Mouse (Mus musculus): ENCODE measurements at regions not wholly inside any gene's neighbourhood (a gene's known extent, or its start where the extent isn't known, plus 50 kb on each side); places are given as distances from the start of the nearest gene placed in this dataset.
A peak's percentile ranks its signal among the peaks of the same experiment; 100 is the strongest.

GRCm38 (mm10) chr19:56039091-56040004 lies 247.6 kb upstream of the Habp2 start:
- DNase-seq (ENCODE audit: extremely low read depth, insufficient read length, low spot score), result no peak

DNA sequence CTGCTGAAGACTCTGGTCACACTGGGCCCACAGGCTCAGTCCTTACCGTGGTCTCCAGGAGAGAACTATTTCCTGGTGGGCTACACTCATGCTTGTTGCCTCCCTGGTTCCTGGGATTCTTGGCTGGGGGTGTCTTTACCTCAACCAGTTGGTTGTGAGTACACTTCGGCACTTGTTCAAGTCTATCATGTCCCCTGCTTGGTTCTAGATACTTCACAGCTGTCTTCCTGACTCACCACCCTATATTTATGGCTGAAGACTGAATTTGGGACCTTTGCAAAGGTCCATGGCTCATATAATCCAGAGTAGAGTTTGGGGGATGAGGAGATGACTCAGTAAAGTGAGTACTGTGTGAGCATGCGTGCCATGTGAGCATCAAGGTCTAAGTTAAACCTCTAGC lies 245.0 kb upstream of the Habp2 start:
- no peak for DNase-seq (ENCODE audit: extremely low read depth, insufficient read length, low spot score)

- DNase-seq (ENCODE audit: extremely low read depth, insufficient read length, low spot score), result no peak
Observed at GRCm38 (mm10) chr19:56046784-56047390, 240.1 kb upstream of the Habp2 start.

DNA sequence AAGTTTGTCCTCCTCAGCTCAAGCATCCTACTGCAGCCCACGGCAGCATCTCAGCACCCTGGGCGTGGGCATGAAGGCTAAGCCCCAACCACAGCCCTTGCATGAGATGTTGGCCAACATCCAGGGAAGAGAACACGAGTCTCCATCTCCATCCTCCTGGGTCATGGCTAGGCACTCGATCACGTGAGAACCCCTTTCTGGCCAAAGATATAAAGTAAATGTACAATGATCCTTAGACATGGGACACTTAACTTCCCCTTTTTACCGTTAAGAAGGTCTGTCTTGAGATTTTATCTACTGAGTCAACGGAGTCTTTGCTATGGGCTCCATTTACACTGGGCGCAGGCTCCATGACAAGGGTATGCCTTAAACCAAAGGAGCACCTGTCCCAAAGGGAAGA lies 232.8 kb upstream of the Habp2 start:
- no peak for DNase-seq (ENCODE audit: extremely low read depth, insufficient read length, low spot score)

- no peak for DNase-seq (ENCODE audit: extremely low read depth, insufficient read length, low spot score)
Observed at GRCm38 (mm10) chr19:56056397-56056796, 230.5 kb upstream of the Habp2 start.

DNA sequence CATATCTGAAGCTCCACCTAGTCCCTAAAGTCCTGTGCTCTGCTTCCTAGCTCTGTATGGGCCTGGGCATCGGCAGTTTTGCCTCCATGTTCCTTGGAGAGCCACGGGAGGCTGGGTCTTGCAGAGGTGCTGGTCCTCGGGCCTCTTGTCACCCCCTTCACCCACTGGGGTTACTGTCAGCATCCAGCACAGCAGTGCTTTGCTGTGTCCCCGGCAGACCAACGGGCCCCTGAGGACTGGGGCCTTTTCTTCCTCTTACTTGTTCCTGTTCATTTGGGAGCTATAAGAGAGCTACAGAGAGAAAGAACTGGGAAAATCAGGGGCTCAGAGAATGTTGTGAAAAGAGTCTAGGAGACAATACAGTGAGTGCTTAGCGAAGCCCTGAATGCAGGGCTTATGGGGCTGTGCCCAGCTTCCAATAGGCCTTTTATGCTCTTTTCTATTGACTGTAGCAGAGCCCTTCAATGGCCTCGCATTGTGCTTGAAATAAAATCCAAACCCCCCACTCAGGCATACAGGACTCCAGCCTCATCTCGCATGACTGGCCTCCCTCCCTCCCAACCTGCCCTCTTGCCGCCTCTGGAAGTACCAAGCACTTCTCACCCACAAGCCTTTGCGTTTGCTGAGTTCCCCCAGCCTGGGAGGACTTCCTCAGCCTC lies 224.9 kb upstream of the Habp2 start:
- no peak for DNase-seq (ENCODE audit: extremely low read depth, insufficient read length, low spot score)

- DNase-seq (ENCODE audit: extremely low read depth, insufficient read length, low spot score), result no peak
Observed at GRCm38 (mm10) chr19:56063099-56063498, 223.8 kb upstream of the Habp2 start.

DNA sequence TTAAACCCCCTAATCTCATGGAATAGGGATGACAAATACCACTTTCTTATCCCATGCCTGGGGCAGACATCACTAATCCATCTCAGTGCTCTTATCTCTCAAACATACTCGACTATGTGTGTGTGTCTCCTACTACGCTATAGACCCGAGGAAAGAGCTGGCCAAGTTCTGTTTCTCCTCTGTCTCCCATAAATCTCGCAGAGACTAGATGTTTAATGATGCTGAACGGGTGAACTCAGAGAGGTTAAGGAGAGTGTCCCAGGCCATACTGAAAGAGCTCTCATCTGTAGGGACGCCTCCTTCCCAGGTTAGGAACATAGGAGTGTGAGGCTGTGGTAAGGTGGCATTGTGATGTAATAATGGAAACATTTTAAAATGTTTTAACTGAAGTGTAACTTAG lies 221.2 kb upstream of the Habp2 start:
- no peak for DNase-seq (ENCODE audit: extremely low read depth, insufficient read length, low spot score)

DNA sequence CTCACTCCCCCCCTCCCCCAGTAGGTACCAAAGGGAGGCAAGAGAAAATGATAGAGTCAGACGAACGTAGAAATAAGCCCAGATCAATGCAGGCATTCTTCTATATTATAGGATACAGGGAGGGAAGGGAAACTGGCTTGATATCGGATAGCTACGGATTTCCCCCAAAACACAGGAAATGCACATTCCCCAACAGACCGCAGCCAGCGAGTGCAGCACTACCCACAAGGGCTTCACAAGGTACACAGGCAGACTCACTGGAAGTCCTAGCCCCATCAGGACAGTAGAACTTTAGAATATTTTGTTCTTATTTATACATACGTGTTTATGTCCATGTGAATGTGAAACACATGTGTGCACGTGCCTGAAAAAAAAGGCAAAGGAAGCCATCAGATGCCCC lies 218.8 kb upstream of the Habp2 start:
- DNase-seq (ENCODE audit: extremely low read depth, insufficient read length, low spot score), result no peak

GRCm38 (mm10) chr19:56068854-56069253 lies 218.1 kb upstream of the Habp2 start:
- no peak for DNase-seq (ENCODE audit: extremely low read depth, insufficient read length, low spot score)

- no peak for DNase-seq (ENCODE audit: extremely low read depth, insufficient read length, low spot score)
Observed at GRCm38 (mm10) chr19:56069266-56069665, 217.7 kb upstream of the Habp2 start.

DNA sequence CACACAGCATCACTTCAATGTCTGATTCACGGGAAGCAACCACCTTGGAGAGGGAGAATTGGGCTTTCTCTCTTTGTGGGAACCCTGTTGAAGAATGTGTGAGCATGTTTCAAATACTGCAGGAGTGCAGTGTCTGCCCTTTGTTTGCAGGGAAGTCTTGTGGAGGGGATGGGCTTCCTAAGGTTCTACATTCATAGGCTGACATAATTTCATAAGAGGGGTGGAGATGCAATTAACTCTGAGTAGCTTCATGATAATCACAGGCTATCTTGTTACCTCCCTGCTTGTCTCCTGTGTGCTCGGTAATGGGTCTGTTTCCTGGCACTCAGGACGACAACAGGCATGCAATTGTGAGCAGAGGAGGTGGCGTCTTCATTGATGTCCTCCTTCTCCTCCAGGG lies 215.6 kb upstream of the Habp2 start:
- no peak for DNase-seq (ENCODE audit: extremely low read depth, insufficient read length, low spot score)

- DNase-seq (ENCODE audit: extremely low read depth, insufficient read length, low spot score), result no peak
Observed at GRCm38 (mm10) chr19:56076128-56076527, 210.8 kb upstream of the Habp2 start.

DNA sequence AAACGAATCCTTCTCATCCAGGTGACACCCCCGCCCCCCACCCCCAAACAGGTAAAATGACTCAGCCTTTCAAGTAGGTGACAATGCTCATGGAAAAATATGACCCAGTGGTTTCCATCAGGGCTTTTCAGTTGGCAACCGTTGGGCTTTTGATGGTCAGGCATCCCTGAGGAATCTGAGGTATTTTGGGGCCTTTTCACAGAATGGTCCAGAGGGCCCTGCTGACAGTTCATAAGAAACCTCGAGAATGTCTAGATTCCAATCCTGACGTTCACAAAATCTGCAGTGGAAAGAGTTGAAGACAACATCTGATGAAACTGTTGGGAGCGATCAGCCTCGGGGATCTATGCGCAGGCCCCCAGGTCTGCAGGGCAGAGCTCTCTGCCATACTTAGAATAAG lies 209.4 kb upstream of the Habp2 start:
- DNase-seq (ENCODE audit: extremely low read depth, insufficient read length, low spot score), result no peak

- DNase-seq (ENCODE audit: extremely low read depth, insufficient read length, low spot score), result no peak
Observed at GRCm38 (mm10) chr19:56086413-56087083, 200.4 kb upstream of the Habp2 start.

- DNase-seq (ENCODE audit: extremely low read depth, insufficient read length, low spot score), result no peak
Observed at GRCm38 (mm10) chr19:56087127-56087526, 199.8 kb upstream of the Habp2 start.

GRCm38 (mm10) chr19:56089795-56090375 lies 197.1 kb upstream of the Habp2 start:
- no peak for DNase-seq (ENCODE audit: extremely low read depth, insufficient read length, low spot score)

- DNase-seq (ENCODE audit: extremely low read depth, insufficient read length, low spot score), result peak; percentile 43
Observed at GRCm38 (mm10) chr19:56091581-56091980, 195.4 kb upstream of the Habp2 start.

DNA sequence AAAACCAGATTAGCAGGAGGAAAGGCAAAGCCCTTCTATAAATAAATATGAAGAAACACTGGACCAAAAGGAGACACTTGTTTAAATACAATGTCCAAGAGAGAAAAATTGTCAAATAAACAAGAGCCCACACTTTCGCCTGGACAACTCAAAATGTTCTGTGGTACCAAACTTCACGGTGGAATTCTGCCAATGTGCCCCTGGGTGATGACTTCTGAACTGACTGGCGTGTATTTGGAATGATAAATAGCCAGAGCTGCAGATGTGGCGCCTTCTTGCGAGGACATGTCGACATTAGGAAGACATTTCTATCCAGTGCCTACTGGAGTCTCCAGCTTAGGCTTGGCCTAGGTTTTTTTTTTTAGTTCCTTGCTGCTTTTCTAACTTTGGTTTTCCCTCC lies 191.1 kb upstream of the Habp2 start:
- no peak for DNase-seq (ENCODE audit: extremely low read depth, insufficient read length, low spot score)

- no peak for DNase-seq (ENCODE audit: extremely low read depth, insufficient read length, low spot score)
Observed at GRCm38 (mm10) chr19:56099725-56100124, 187.2 kb upstream of the Habp2 start.

All from 3134 (cell line).